Mouse (Mus musculus): ENCODE data around the gene Sfpq.

GRCm38 (mm10) chr4:127020411-127021150, 543 bp upstream of the Sfpq start:
- TF ChIP-seq GATA1 (IDR thresholded peaks at IDR 0.05; ENCODE audit: low read length) (peak; percentile 34; the same call in 1 of the 2 replicates), TAL1 (IDR thresholded peaks at IDR 0.05; ENCODE audit: low read length) (no peak)
